Mouse (Mus musculus) erythroblast, embryonic 14.5 days (primary cell): ENCODE measurements around the gene Hydin. TPM values are rescaled to one million over a fixed set of nuclear protein-coding genes. Genes with fewer than 3 reads are reported as not detected.
"Not testable (repeated sequence)": the region's sequence is repeated elsewhere in the genome, so short reads cannot be mapped to it uniquely, and the experiment has no call there.

Source experiments
- H3K27me3 ChIP-seq: 2 replicates; pipeline ENCODE4 v1.6.1; 2012; ENCODE audit warnings: inconsistent platforms; ENCODE audit not compliant: control insufficient read depth
- H3K36me3 ChIP-seq: 2 replicates; pipeline ENCODE4 v1.6.1; 2012; ENCODE audit warnings: mild to moderate bottlenecking, inconsistent platforms; ENCODE audit not compliant: control insufficient read depth
- H3K4me1 ChIP-seq: 2 replicates; pipeline ENCODE4 v1.6.1; 2012; ENCODE audit warnings: inconsistent platforms; ENCODE audit not compliant: control insufficient read depth
- H3K4me3 ChIP-seq: replicated peaks from 2 replicates; pipeline ENCODE3; 2012; ENCODE audit warnings: moderate library complexity, mild to moderate bottlenecking, inconsistent platforms
- H3K9me3 ChIP-seq: 2 replicates; pipeline ENCODE4 v1.6.1; 2012; ENCODE audit warnings: low read length, inconsistent platforms, mixed read lengths; ENCODE audit not compliant: control insufficient read depth
- GATA1 ChIP-seq: IDR thresholded peaks from 2 replicates; pipeline ENCODE4 v1.6.1; 2012; ENCODE audit warnings: low read length, inconsistent platforms, mixed read lengths
- TAL1 ChIP-seq: IDR thresholded peaks from 3 replicates; pipeline ENCODE4 v1.6.1; 2012; ENCODE audit warnings: low read length, inconsistent platforms, mixed read lengths
- polyA plus RNA-seq: library from polyadenylated mRNA; stranded (reverse); fragments of >175 nt; gene quantifications from 2 replicates; pipeline ENCODE4 v1.2.3, GENCODE M21; 2012

Hydin gene
- polyA plus RNA-seq, 1 experiment: under 0.01 TPM

GRCm38 (mm10) chr8:110321446-110321845 lies 54.7 kb downstream of the Hydin start:
- no peaks in the 10 kb centered on the region for H3K36me3 ChIP-seq
- H3K4me3 ChIP-seq: no peak overlapping the region
- no peak for TF ChIP-seq GATA1
- no peaks in the 10 kb centered on the region for H3K4me1 ChIP-seq
- no peaks in the 10 kb centered on the region for H3K27me3 ChIP-seq
- no peaks in the 10 kb centered on the region for H3K9me3 ChIP-seq

GRCm38 (mm10) chr8:110323981-110324574 lies 57.3 kb downstream of the Hydin start:
- no peaks in the 10 kb centered on the region for H3K9me3 ChIP-seq
- H3K4me1 ChIP-seq: no peaks in the 10 kb centered on the region
- H3K4me3 ChIP-seq: no peak overlapping the region
- no peaks in the 10 kb centered on the region for H3K36me3 ChIP-seq
- TF ChIP-seq GATA1: no peak
- no peak for TF ChIP-seq TAL1
- H3K27me3 ChIP-seq: no peaks in the 10 kb centered on the region

GRCm38 (mm10) chr8:110327120-110327519 lies 60.3 kb downstream of the Hydin start:
- not testable (repeated sequence) for H3K4me1 ChIP-seq, H3K36me3 ChIP-seq, H3K9me3 ChIP-seq, H3K27me3 ChIP-seq, H3K4me3 ChIP-seq

GRCm38 (mm10) chr8:110333376-110333775 lies 66.6 kb downstream of the Hydin start:
- Histone ChIP-seq H3K4me1 (no peaks in the 10 kb centered on the region), H3K36me3 (no peaks in the 10 kb centered on the region), H3K4me3 (no peak overlapping the region), H3K27me3 (no peaks in the 10 kb centered on the region), H3K9me3 (peaks cover 10% of the 10 kb centered on the region)
- no peak for TF ChIP-seq TAL1
- TF ChIP-seq GATA1: no peak

GRCm38 (mm10) chr8:110339447-110339846 lies 72.7 kb downstream of the Hydin start:
- H3K4me3 ChIP-seq: no peak overlapping the region
- TF ChIP-seq GATA1: no peak
- TF ChIP-seq TAL1: no peak
- H3K27me3 ChIP-seq: no peaks in the 10 kb centered on the region
- peaks cover 8% of the 10 kb centered on the region for H3K9me3 ChIP-seq
- H3K4me1 ChIP-seq: no peaks in the 10 kb centered on the region
- H3K36me3 ChIP-seq: no peaks in the 10 kb centered on the region

GRCm38 (mm10) chr8:110340090-110340703 lies 73.4 kb downstream of the Hydin start:
- Histone ChIP-seq H3K27me3 (no peaks in the 10 kb centered on the region), H3K36me3 (no peaks in the 10 kb centered on the region), H3K4me3 (no peak overlapping the region), H3K4me1 (no peaks in the 10 kb centered on the region), H3K9me3 (peaks cover 6% of the 10 kb centered on the region)
- no peak for TF ChIP-seq TAL1
- no peak for TF ChIP-seq GATA1

GRCm38 (mm10) chr8:110345697-110346394 lies 79.1 kb downstream of the Hydin start:
- Histone ChIP-seq H3K27me3 (no peaks in the 10 kb centered on the region), H3K4me3 (no peak overlapping the region), H3K36me3 (no peaks in the 10 kb centered on the region), H3K9me3 (no peaks in the 10 kb centered on the region; the same call in 1 of the 2 replicates), H3K4me1 (no peaks in the 10 kb centered on the region)
- no peak for TF ChIP-seq TAL1
- TF ChIP-seq GATA1: no peak

- Histone ChIP-seq H3K36me3 (no peaks in the 10 kb centered on the region), H3K9me3 (no peaks in the 10 kb centered on the region; the same call in 1 of the 2 replicates), H3K27me3 (no peaks in the 10 kb centered on the region), H3K4me3 (no peak overlapping the region), H3K4me1 (no peaks in the 10 kb centered on the region)
- TF ChIP-seq TAL1: no peak
- no peak for TF ChIP-seq GATA1
Measured at GRCm38 (mm10) chr8:110346915-110347314, 80.1 kb downstream of the Hydin start.

GRCm38 (mm10) chr8:110350725-110351124 lies 83.9 kb downstream of the Hydin start:
- no peak overlapping the region for H3K4me3 ChIP-seq
- no peaks in the 10 kb centered on the region for H3K36me3 ChIP-seq
- no peak for TF ChIP-seq TAL1
- no peak for TF ChIP-seq GATA1
- no peaks in the 10 kb centered on the region for H3K4me1 ChIP-seq
- H3K9me3 ChIP-seq: no peaks in the 10 kb centered on the region; the same call in 1 of the 2 replicates
- H3K27me3 ChIP-seq: no peaks in the 10 kb centered on the region
